Mouse (Mus musculus): ENCODE results near the gene Ceacam14.

Gene Ceacam14
- long read RNA-seq, experiment 1, result 0 reads
- long read RNA-seq, experiment 2, result 0 reads

- intact Hi-C loops (cut with DNase I), result no loop called here
Observed at GRCm38 (mm10) chr7:17812333-17812732, at the start of gene Ceacam14. Ceacam14 (plus strand) TSS chr7:17812633.
